Mouse (Mus musculus) gonadal fat pad, adult 2 months (tissue): ENCODE results near the gene Clasp2. TPM values are rescaled to one million over a fixed set of nuclear protein-coding genes. Genes with fewer than 3 reads are reported as not detected.
"Not testable (repeated sequence)": the region's sequence is repeated elsewhere in the genome, so short reads cannot be mapped to it uniquely, and the experiment has no call there.

Experiments used
- DNase-seq: peaks from one replicate; pipeline ENCODE4 v3.0.0-alpha.2; 2012; ENCODE audit warnings: low read depth
- polyA plus RNA-seq: library from polyadenylated mRNA; depleted of rRNA; stranded (reverse); fragments of >200 nt; gene quantifications from 2 replicates; pipeline ENCODE4 v1.2.3, GENCODE M21; 2012

The Clasp2 gene
- polyA plus RNA-seq, 1 experiment, result 10.9 TPM

- DNase-seq, result no peak
Observed at GRCm38 (mm10) chr9:113815836-113816235, 74.6 kb downstream of the Clasp2 start.

- DNase-seq, result no peak
Observed at GRCm38 (mm10) chr9:113822150-113822549, 80.9 kb downstream of the Clasp2 start.

DNA sequence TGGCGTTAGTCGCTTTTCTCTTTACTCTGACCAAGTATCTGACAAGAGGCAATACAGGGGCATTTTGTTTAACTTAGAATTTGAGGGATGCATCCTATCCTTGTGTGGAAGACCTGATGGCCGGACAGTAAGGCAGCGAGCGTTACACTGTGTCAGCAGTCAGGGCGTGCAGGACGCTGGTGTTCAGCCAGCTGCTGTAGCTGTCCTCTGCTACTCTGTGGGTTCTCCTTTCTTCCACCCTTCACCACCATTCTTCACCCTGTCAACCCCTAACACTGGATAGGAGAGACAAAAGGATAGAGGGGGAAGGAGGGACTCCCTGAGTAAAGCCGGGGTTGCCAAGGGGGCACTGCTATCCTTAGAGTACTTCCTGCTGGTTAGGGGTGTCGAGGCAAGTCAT is 87.4 kb downstream of the Clasp2 start:
- DNase-seq, result no peak

DNA sequence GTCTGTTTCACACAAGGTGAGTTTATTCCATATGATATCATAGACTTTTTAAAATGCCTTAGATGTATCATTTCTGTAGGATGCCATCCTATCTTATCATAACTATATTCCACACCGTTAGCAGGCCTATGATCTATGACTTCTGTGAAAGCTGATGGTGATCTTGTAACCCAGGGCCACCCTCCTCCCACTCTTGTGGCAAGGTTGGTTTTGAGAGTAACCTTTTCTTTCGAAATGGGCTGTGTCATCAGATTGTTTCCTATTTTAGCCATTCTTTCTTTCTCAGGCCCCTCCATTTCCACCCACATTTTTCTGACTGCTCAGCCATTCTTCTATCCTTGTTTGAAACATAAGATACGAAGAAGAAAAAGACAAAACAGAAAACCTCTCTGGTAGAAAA is 88.9 kb downstream of the Clasp2 start:
- no peak for DNase-seq

DNA sequence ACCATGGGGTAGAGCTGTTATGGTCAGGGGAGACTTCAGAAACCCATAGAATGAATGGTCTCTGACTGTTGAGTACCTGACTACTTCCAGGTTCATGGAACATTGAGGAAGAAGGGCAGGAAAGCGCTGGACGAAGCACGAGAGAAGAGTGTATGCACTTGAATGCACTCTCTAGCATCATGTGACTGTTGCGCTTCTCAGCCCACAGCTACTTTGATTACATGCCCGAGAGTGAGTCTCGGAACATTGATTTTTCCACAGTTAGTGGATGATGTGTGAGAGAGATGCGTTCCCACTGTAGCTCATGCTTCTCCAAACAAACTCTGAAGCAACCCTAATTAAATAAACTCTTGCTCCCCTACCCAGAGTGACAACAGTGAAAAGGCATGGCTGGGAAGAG is 92.2 kb downstream of the Clasp2 start:
- no peak for DNase-seq

DNA sequence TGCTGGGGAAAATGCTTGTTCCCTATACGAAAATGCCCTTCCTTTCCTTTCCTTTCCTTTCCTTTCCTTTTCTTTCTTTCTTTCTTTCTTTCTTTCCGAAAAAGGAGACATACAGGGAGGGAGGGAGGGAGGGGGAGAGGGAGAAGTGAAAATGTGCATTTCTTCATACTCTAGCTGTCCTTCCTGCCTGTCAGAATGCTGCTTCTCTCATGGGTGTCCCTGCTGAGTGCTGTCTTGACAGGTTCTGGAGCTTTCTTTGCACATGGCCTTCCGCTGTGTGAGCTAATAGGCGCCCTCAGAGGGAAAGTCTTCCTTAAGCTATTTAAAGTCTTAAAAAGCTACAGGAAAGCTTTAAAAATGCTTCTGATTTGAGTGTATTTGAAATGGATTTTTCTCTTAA is 95.7 kb downstream of the Clasp2 start:
- no peak for DNase-seq

- DNase-seq, result peak; percentile 9
Observed at GRCm38 (mm10) chr9:113837461-113837860, 96.2 kb downstream of the Clasp2 start.

DNA sequence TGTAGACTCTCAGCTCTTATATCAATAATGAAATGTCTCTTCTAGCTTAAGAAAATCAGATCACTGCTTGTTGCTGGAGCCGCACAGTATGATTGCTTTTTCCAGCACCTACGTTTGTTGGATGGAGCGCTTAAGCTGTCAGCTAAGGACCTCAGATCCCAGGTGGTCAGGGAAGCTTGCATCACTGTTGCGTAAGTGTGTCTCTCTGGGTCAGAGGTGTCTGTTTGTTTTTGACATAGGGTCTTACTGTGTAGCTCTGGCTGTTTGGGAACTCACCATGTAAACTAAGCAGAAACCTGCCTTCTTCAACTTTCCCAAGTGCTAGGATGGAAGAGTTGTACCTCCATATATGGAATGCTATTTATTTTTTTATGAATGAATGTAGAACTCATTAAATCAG is 102.8 kb downstream of the Clasp2 start:
- no peak for DNase-seq

GRCm38 (mm10) chr9:113855441-113855840 is 114.2 kb downstream of the Clasp2 start:
- no peak for DNase-seq

- no peak for DNase-seq
Observed at GRCm38 (mm10) chr9:113857281-113857928, 116.1 kb downstream of the Clasp2 start.

DNA sequence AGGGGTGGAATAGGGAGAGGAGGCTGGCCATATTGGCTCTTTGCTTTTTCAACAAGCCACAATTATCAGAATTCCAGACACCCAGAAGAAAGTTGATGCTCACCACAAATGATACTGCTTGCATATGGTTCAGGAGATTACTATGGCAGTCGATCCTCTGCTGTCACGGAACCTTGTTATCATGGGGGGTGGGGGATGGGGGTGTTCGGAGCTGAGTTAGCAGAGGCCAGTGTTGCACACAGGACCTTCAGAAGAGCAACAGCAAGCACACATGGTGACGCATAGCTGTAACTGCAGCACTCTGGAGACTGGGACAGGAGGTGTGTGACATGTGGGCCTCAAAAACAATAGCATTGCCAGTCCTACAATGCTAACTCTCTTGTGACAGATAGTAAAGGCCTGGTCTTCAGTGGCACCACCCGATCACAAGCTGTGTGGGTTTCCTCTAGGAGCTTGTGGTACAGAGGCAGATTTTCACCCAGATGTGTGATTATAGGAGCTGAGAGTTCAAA is 116.7 kb downstream of the Clasp2 start:
- no peak for DNase-seq

DNA sequence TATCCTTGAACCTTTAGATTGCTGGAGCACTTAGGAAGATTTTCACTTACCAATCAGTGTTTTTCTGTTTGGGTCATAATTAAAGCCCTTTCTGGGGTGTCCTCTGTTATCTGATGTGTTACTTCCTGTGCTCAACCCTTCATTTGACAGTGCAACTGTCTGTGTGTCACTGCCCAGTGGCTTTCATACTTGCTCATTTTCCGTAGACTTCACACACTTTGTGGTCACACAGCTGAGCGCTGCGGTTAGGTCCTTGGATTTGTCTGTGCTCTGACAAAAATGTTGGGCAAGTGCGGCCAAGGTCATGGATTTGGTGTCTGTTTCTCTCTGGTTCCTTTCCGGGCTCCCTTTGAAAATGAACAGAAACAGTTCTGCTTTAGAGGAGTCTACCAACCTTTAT is 118.1 kb downstream of the Clasp2 start:
- DNase-seq, result no peak

GRCm38 (mm10) chr9:113863370-113863999 is 122.2 kb downstream of the Clasp2 start:
- DNase-seq, result no peak

GRCm38 (mm10) chr9:113867951-113868350 is 126.7 kb downstream of the Clasp2 start:
- no peak for DNase-seq

- no peak for DNase-seq
Observed at GRCm38 (mm10) chr9:113894903-113895302, 153.6 kb downstream of the Clasp2 start.

GRCm38 (mm10) chr9:113903136-113903535 is 161.9 kb downstream of the Clasp2 start:
- DNase-seq, result no peak

- not testable (repeated sequence) for DNase-seq
Observed at GRCm38 (mm10) chr9:113904315-113904714, 163.0 kb downstream of the Clasp2 start.

- DNase-seq, result no peak
Observed at GRCm38 (mm10) chr9:113915789-113916188, 174.5 kb downstream of the Clasp2 start.

DNA sequence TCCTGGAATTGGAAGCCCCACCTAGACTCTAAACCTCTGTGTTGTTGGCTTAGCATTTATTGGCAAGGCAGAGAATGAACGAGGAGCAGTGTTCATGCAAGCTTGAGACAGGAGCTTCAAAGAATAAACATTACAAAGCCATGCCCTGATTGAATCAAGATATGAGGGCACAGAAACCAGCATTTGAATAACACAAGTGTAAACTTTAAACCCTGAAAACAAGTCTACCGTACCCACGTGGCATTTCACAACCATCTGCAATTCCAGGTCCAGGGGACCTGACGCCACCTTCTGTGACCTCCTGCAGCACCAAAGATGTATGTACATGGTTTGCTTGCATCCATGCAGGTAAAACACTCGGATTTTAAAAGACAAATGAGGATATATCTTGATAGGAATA is 181.4 kb downstream of the Clasp2 start:
- DNase-seq, result no peak

GRCm38 (mm10) chr9:113924883-113925282 is 183.6 kb downstream of the Clasp2 start:
- peak; percentile 84 for DNase-seq

DNA sequence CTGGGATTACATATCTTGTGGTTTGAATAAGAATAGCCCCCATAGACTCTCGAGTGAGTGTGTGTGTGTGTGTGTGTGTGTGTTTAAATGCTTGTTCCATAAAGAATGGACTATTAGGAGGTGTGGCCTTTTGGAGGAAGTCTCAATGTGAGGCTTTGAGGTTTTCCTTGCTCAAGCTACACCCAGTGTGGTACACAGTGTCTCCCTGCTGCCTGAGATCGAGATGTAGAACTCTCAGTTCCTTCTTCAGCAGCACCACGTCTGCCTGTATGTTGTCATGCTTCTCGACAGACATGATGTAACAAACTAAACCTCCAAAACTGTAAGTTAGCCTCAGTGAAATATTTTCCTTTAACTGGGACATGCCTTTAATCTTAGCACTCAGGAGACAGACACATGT is 187.3 kb downstream of the Clasp2 start:
- DNase-seq, result no peak

DNA sequence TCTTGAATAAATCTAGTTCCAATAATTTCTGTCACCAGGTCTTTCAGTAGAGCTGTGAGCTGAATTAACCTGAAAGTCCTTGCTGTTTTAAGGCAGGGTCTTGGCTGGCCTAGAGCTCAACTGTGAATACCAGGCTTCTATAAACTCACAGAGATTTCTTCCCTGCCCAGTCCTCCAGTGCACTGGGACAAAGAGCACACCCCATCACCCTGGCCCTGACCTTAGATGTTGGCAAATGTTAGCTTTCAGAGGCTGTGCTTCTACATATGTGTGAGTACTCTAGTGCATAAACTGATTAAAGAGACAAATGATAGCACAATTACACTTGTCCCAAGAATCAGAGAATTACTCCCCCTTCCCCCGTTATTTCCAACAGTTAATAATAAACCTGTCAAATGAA is 188.4 kb downstream of the Clasp2 start:
- DNase-seq, result no peak

DNA sequence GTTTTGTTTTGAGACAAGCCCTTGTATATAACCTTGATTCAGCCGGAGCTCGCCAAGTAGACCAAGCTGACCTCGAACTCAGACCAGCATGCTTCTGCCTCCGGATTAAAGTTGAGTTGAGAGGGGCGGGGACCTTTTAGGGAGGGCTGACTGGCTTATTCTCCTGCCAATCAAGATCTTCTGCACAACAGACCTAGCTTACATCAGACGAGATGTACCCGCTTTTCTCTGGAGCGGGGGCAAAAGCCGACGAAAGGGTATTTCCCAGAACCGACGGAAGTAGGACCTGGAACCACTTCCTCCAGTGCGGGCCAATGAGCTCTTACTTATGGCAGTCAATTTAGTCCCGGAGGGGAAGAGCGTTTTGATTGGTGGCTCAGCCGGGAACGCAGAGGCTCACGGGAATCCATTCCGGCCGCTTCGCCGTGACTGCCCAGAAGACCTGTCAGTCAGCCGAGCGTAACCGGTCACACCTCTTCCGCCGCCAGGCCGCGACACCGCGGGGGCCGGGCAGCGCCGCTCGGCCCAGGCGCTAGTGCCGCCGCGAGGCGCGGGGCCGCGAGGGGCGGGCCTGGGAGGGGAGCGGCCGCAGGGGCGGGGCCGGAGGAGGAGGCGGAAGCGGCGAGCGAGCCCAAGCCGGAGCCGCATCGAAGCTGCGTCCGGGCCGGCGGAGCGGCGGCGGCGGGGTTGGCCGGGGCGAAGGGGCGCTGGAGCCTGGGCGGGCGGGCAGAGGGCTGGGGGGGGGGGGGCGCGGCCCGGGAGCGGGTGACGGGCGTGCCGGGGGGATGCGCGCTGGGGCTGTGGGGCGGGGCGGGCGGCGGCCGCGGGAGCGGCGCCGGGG is 189.5 kb downstream of the Clasp2 start, which contains the start of gene Ubp1:
TSS of gene Ubp1 (plus strand) at position 401 of the 841 bp plus-strand sequence.
- DNase-seq, result peak; percentile 87
